Mouse (Mus musculus) bone marrow macrophage, adult 2 months (primary cell): ENCODE results near the gene Nfkbie.

ENCODE experiments used
- CTCF ChIP-seq: IDR thresholded peaks from 2 replicates; pipeline ENCODE4 v1.5.1; 2012; ENCODE audit warnings: low read depth, mild to moderate bottlenecking, low read length, moderate library complexity
- POLR2A ChIP-seq: IDR thresholded peaks from 2 replicates; pipeline ENCODE4 v1.6.1; 2012; ENCODE audit warnings: mild to moderate bottlenecking, low read depth, low read length, borderline replicate concordance

DNA sequence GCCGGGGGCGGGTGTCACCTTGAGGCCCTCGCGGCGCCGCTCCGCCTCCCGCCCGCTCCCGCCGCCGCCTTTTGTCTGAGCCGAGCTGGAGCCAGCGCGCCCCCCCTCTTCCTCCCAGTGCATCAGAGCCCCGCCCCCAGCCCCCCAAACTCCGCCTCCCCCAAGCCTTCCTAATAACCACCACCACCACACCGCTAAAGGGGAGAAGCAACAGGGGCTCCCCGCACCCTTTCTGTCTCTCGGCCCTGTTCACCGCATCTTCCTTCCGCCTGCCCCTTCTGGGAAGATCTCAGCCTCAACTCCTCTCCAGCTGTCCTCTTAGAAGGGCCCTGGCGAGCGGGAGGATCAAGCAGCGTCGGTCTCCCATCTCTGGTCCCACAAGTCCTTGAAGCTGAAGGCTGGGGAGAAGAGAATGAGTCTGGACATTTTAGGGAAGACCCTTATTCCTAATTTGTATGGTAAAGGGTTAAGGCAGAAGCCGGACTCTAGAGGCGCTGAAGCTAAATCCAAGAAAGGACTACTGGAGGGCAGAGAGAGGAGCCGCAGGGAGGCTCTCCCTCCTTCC is 5.8 kb upstream of the Nfkbie start, which contains the start of gene Tmem151b:
- TF ChIP-seq POLR2A (no peak), CTCF (no peak)
